Mouse (Mus musculus) gastrocnemius, postnatal 14 days (tissue): ENCODE measurements around the gene Tex2. TPM values are rescaled to one million over a fixed set of nuclear protein-coding genes. Genes with fewer than 3 reads are reported as not detected.
"Not testable (repeated sequence)": the region's sequence is repeated elsewhere in the genome, so short reads cannot be mapped to it uniquely, and the experiment has no call there.

Experiments
- DNase-seq: peaks from one replicate; pipeline ENCODE4 v3.0.0; 2021; ENCODE audit warnings: mixed read lengths
- intact Hi-C: fragments of 180-260 bp; cut with DNase I; formaldehyde crosslinking; loops from one replicate; pipeline ENCODE4 v1.15.1; 2025; ENCODE audit warnings: low total_unique reads
- total RNA-seq, 2 experiments: library from RNA; stranded (reverse); gene quantifications; 2 replicates each; pipeline ENCODE4 v1.2.3; 2021

The Tex2 gene
- total RNA-seq, 2 experiments from 2014 or later: 25.2 to 26.5 TPM

DNA sequence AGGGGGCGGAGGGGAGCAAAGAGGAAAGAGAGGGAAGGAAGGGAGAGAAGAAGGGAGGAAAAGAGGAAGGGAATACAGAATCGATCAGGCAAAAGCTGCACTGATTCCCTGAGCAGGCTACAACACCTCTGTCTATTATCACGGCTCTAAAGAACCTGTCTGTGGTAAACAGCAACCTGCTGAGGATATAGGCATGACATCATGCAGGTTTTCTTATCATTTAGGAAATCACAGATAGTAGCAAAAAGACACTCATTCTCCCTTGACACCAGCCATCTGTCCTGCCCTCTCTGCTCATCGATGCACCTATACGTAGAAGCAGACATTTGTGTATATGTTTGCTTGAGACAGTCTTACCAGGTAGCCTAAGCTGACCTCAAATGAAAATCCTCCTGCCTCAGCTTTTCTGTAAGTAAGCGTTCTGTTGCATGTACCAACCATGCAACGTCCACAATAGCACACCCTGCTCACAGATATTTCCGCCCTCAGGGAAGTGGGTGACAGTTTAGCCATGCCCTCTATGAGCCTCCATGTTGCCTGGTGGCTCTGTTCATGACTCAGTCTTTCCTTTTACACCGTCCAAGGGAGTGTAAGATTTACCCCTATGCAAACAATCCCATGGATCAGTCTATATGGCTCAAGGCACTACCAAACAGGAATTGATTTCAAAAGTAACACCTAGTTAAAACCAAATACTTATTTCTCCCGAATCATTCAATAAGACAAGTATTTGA is 25.3 kb downstream of the Tex2 start:
- intact Hi-C loops: no loop called here
- DNase-seq: no peak

DNA sequence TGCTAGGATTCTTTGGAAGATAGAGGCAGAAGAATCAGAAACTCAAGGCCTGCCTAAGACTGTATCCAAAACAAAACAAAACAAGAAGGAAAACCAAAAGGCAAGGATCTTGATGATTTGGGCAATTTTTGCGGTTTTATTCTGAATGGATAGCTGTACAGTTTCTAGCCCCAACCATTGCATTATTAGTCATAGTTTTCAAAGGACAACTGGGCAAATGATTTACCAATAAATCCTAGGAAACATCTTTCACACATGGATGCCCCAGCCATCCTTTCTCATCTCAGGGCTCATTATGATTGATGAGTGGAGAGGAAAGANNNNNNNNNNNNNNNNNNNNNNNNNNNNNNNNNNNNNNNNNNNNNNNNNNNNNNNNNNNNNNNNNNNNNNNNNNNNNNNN is 29.4 kb downstream of the Tex2 start:
- intact Hi-C loops: no loop called here
- no peak for DNase-seq

DNA sequence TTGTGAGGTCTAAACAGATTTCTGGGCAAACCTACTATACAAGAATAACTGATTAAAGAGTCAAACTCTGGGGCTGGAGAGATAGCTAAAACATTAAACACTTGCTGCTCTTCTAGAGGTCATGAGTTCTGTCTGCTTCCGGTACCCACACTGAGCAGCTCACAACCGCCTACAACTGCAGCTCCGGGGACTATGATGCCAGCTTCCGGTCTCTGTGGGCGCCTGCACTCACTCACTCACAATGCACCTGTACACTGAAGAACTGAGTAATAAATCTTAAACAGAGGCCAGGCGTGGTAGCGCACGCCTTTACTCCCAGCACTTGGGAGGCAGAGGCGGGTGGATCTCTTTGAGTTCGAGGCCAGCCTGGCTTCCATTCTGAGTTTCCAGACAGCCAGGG is 31.9 kb downstream of the Tex2 start:
- no peak for DNase-seq

DNA sequence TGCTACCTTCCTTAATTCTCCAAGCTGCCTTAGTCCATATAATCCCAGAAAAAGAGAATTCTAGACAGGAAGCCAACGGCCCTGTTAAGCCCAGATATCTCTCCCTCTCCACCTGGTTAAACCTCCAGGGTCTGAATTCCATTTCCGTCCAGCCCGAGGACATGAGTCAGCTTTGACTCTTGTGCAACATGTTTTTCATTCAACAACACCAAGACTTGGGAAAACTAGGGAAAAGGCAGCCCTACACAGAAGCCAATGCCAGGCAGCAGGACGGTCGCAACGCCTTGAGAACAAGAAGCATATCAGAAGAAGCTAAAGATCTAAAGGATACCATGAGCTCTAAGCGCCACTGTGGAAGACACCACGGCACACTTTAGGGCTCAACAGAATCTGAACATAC is 32.8 kb downstream of the Tex2 start:
- intact Hi-C loops: no loop called here
- DNase-seq: no peak

More for the DNA sequence above, 31.9 kb downstream of the Tex2 start:
- intact Hi-C loops: no loop called here

DNA sequence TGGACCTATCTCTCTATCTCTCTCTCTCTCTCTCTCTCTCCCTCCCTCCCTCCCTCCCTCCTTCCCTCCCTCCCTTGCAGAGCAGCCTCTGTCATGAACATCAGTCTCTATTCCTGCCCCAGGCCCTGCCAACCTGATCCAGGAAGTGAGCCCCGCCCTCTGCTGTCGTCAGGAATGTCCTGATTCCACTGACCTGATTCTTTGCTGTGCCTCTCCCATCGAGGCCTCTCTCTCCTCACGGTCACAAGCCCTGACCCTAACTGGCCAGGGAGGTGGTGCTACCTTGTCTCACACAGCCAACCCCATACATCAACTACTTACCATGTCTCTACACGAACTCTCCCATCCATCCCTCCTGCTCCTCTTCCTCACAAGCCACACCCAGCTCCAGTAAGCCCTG is 33.3 kb downstream of the Tex2 start:
- no peak for DNase-seq
- intact Hi-C loops: no loop called here

DNA sequence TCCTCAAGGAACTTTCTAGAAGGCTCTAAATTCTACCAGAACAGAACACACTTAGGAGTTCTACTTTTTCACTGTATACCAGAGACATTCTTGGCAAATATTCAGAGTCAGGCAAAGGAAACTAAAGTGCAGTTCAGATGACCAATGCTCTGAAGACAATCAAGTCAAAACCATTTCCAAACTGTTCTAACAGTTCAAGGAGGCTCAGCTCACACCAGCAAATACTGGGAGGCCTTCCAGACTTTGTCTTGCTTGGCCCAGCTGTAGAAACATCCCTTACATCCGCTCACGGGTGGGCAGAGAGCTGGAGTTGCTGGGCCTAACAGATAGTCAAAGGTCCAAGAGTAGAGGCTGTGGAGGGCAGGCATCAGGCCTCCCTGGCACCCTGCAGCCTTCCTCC is 34.1 kb downstream of the Tex2 start:
- DNase-seq: no peak
- intact Hi-C loops: no loop called here

DNA sequence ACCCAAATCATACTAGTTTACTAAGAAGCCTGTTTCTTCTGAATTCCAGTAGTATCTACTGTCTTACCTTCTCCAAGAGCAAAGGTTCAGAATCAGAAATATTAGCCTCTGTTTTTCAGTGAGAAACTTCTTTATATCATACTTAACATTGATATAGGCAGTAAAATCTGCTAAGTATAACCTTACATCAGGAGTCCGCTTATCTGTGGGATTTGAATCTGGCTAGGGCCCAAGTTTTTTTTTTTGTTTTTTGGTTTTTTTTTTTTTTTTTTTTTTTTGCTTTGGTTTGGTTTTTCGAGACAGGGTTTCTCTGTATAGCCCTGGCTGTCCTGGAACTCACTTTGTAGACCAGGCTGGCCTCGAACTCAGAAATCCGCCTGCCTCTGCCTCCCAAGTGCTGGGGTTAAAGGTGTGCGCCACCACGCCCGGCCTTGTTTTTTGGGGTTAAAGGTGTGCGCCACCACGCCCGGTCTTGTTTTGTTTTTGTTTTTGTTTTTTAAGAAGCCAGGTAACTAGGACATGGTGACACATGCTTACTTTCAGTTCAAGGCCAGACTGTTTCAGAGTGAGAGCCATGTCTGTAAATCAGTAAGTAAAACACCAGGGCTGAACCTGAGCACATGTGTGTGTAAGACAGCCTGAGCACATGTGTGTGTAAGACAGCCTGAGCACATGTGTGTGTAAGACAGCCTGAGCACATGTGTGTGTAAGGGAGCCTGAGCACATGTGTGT is 35.4 kb downstream of the Tex2 start:
- intact Hi-C loops, DNase-seq: not testable (repeated sequence)

DNA sequence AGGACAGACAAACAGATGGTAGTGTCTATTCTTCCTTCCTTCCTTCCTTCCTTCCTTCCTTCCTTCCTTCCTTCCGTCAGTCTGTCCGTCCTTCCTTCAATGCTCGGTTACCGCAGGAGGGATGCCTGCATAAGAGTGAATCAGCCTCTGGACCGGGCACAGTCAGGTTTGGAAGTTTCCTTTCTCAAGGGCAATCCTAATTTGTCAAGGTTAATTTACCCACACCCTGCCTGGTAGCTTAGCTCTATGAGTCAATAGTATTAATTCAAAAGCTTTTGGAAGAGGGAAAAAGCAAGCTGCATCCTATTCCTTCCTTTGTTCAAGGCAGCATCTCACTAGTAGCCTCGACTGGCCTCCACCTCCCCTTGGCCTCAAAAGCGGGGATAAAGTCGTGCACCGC is 38.8 kb downstream of the Tex2 start:
- DNase-seq: no peak
- intact Hi-C loops: no loop called here

DNA sequence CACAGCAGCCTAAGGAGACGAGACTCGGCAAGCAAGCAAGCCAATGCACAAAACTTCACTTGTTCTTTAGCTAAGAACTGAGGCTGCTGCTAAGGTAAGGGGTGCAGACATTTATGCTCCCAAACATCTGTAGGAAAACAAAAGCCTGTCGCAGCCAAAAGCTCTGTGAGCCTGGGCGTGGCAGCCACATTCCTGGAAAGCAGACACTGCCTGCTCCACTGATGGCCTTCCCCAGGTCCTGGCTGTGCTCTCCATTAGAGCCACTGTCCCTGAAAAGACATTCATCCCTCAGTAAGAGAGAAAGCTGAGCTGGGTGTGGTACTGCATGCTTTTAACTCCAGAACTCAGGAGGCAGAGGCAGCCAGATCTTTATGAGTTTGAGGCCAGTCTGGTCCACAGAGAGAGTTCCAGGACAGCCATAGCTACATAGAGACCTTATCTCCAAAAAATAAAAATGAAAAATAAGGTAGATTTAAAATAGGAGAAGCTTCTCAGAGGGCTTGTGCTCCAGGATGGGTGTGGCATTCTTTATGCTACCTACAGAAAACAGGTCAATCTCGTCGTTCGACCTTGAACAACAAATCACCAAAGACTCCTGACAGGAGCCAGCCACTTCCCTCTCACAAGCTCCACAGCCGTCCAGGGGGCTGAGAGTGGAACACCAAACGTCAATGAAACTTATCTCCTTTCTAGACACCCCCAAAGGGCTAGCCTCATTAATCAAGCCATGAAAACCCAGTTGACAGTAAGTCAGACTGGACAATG is 39.6 kb downstream of the Tex2 start:
- intact Hi-C loops: no loop called here
- no peak for DNase-seq

DNA sequence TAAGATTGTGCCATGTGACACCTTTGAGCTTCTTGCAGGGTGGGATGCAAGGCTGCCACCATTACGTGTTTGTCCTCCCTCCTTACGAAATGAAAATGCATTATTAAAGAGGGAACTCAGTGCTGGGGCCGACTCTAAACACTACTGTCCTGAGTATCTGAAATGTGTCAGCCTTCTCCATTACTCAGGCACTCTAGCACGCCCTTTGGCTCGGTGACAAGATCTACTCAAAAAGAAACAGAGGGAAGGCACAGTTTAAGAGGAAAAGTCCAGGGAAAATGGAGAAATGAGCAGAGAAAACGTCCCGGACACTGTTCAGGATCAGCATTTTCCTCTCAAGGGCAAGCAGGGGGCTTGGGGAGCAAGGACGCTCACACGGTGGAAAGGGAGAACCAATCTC is 40.3 kb downstream of the Tex2 start:
- no peak for DNase-seq
- intact Hi-C loops: no loop called here

DNA sequence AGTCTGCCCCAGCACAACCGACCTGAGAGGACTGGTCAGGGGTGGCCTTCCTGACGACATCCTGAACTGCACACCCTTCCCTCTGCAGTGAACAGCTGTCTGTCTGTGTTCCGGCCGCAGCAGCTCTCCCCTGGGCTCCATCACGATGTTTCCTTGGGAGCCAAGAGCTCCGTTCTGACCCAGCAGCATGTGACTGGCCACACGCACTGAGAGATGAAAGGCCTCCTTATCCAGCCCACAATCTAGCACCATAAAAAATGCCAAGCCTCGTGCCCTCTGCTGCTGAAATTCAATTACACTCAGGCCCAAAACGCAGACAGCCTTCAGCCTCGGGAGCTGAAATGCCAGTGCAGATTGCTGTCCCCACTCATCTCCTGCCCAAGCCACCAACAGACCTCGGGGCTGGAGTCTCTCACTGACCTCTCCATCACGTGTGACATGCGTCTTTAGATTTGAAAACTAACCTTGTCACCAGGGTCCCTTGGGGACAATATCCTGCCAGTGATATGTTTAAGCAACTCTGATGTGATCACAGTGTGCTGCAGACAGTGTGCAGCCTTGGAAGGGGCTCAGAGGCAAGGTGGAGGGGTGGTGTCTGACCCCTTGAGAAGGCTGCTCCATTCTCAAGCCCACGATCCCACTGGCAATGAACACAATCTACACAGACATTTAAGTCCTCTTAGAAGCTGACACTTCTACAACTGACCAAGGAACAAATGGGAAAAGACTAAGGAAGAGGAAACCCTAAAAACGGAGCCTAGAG is 41.0 kb downstream of the Tex2 start:
- peak; percentile 25 for DNase-seq
- intact Hi-C loops: no loop called here

DNA sequence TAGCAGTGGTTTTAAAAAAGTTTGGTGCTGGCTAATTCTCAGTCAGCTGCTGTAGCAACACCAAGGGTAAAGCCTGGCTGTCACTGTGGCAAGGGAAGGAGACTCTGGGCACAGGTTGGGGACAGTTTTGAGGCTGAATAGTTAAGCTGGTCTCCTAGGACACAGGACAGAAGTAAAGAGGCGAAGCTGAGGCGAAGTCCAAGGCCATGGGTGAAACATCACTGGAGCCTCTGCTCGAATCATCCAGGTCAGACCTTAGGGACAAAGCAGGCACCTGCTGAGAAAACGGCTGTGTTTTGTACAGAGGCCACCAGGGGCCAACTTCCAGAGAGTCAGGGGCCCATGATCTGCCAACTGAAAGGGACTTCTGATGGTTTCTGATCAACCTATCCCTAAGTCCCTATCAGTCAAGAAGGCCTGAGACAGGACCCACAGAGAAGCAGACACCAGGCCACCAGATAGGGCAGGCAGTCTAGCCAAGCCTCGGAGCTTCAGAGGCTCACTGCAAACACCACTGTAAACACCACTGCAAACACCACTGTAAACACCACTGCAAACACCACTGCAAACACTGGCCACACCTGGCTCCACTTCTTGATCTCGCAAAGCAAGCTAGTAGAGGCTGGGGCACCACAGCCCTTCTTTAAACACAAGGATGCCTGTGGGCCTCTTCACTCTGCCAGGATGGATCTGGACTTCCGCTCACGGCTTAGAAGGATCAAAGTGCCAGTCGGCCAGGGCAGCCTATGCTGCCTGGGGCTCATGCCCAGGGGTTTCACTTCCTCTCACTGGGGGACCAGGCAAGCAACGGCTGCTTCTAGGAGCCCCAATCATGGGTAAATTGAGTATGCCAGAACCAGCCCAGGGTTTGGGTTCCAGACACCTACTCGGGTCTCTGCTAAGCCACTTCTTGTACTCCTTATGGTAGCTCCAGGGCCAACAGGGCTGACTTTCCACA is 41.9 kb downstream of the Tex2 start:
- no peak for DNase-seq
- intact Hi-C loops: no loop called here

DNA sequence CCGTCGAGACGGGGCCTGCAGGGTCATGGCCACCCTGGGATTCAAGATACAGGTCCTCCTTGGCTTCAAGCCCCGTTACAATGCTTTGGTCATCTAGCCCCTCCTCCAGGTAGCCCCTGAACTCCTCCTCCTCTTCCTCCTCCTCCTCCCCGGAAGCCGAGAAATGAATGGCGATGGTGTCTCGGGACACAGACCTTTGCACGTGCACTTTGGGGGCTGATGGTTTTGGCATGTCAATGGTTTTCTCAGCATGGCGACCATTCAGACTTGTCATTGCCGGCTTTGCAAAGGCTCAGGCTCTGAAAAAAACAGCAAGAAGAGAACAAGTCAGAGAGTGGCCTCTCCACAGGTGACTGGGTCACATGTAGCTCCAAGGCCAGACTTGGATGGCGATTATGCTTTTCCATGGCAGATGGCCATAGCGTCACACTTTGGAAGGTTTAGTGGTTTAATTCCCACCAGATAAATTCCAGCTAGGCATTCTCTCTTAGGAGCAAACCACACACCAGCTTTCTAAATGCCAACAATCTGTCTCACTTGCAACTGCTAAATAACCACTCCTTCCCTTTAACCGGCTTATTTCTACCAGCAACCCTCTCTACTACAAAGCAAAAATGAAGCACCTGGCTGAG is 44.8 kb downstream of the Tex2 start:
- intact Hi-C loops: no loop called here
- no peak for DNase-seq

DNA sequence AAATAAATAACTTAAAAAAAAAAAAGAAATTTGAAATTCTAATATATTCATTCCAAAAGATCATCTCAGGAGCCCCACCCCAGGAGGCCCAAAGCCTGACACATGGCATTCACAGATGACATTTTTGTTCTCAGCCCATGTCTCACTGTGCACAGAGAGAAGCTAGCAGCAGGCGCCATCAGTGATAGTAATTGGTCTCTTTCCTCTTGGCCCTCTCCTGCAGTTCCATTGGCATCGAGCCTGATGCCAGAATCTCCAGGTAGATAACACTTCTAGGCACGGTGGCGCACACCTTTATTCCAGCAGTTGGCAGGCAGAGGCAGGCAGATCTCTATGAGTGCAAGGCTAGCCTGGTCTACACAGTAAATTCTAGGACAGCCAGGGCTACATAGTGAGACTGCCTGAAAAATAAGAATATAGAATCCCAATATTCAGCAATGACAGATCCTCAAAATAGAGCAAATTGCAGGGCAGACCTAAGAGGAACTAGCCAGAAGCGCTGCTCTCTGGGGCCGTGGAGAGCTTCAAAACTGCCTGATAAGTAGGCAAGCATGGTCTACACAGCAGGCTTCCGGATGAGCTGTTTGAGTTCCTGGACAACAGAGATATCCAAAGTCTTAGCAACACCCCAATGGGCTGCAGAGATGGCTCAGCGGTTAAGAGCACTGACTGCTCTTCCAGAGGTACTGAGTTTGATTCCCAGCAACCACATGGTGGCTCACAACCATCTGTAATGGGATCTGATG is 47.0 kb downstream of the Tex2 start:
- no peak for DNase-seq
- intact Hi-C loops: no loop called here

DNA sequence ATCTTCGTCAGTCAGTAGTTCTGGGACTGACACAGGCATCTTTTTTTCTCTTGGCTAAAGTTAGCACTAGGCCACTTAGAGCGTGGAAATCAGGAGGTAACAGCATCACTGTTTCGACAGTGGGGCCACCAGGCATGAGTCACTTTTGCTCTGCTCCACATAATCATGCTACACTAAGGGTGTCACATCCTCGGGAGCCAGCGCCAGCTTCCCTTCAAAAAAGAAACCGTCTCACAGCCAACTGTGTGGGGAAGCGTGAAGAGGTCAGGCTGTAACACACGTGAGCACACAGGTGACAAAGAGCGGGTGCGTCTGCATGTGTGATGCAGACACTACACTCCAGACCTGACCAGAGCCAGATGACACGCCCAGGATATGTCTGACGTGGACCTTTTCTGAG is 49.0 kb downstream of the Tex2 start:
- DNase-seq: no peak
- intact Hi-C loops: no loop called here

DNA sequence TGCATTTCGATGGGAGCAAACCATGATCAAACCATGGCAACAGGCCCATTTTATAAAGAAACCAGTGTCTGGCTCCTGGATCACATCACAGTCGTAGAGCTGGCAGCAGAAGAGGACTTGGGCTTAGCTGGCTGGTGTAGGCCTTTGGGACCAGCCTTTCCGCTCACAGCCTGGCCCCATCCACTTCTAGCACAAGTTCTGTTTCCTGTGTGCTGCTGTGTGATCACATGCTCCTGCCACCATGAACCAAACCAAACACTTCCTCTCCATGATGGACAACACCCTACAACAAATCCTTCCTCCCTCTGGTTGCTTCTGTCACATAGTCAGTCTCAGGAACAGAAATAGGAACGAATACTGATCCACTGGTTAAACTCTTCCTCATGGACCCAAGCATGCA is 50.5 kb downstream of the Tex2 start:
- DNase-seq: no peak
- intact Hi-C loops: no loop called here

DNA sequence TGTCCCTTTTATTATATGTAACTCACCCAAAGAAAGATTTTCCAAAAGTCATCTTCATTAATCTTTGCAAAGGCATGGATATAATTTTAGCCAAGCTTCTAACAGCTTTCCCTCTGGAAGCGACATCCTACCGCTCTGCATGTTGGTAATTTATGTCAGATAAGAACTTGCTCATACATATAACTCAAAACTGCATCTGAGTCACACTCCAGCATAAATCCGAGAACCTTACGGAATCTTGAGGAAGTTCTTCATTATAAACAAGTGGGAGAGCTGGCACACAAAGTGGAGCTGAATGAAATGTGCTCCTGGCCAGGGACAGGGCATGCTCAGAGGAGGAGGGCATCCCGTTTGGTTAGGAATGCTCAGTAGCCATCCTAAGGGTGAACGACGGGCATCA is 53.5 kb downstream of the Tex2 start:
- intact Hi-C loops: no loop called here
- no peak for DNase-seq

DNA sequence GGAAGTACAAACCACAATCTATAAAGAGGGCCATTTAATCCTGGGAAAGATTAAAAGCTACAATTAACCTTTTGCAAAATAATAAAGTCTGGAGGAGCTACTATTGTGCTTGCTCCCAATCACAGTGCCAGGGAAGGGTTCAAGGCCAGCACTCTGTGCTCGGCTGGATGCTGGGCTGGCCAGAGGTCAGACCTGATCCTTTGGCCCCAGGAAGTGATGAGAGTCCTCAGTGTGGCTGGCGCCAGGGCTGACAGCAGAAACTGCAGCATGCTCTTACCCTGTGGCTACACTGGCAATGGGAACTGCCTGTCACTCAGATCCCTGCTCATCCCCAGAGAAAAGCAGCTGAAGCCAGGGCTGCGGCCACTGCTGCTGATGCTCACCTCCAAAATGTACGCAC is 55.2 kb downstream of the Tex2 start:
- DNase-seq: no peak
- intact Hi-C loops: no loop called here
